Mouse (Mus musculus): ENCODE results near the gene Mss51.

Gene Mss51

DNA sequence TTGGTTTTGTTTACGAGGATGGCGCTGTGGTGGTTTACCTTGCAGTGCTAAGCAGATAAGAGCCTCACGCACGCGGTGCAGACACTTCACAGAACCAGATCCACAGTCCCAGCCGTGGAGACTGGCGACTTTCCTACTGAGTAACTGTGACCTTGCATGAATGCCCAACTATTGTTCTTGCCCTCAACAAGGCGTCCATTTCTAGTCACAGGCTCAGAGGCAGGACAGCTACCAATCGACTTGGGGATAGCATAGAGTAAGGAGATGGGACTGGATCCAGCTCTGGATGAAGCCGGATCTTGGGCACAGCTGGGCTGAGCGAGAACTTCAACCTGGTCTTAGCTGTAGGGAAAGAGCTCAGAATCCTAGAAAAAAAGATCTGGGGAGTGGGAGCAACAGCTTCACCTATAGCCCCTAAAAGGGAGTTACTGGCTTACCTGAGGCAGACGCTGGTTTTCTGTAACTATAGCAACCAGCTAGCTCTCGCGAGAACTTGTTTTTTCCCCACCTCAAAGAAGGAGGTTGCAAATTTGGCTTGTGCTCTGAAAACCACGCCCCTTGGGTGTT, 44.9 kb downstream of the Mss51 start, which contains the start of gene Cfap70:
Cfap70 (minus strand) TSS at position 462 of the 567 bp plus-strand sequence.
- CTCF ChIA-PET, result no interaction called here

DNA sequence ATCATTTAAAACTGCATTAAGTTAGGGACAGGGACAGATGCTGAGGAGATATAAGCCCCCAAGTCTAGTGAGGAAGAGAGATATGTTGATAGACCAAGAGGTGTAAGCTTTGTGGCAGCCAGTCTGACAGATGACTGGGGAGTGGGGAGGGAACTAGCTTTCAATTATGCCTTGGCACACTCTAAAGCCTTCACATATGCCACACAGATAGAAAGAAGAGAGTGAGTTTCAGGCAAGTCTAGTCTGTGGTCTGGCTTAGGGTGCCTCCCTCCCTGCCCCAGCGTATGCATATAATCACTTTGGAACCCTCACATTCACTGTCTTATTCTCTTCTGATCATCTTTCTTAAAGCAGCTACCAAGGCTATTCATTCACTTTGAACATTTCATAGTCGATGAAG, 45.4 kb downstream of the Mss51 start:
- CTCF ChIA-PET, result no interaction called here

DNA sequence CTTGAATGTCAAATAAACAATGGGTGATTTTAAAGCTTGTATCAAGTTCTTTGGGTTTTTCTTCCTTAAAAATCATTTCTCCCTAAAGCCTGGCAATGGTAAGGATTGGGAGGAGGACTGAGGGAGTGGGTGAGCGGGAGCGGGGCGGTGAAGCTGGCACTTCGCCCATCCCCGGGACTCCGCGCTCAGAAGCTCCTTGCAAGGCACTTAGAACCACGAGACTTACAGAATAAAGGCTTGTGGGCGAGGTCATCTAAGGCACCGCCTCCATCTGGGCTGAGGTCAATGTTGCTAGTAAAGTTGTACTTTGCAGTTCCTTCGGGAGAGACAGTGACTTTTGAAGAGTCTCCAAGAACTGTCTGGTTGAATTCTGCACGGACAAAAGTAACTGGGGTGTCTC, 49.5 kb downstream of the Mss51 start:
- CTCF ChIA-PET, result no interaction called here

DNA sequence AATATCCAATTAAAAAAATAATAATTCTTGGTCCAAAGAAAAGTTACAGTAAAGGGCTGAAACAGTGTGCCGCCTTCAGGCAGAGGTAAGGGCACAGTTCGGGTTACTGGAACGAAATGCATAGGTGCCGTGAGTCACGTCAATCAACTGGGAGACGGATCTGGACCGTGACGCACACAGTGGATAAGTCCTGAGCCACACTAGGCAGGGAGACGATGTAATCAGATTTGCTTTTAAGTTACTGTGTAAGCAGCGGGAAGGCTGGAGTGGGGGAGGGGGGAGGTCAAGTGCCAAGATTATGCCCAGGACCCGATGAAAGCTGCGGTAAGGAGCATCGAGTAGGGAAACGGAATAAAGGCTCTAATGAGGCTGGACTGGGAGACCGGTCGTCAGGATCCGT, 54.4 kb downstream of the Mss51 start:
- CTCF ChIA-PET, result no interaction called here

DNA sequence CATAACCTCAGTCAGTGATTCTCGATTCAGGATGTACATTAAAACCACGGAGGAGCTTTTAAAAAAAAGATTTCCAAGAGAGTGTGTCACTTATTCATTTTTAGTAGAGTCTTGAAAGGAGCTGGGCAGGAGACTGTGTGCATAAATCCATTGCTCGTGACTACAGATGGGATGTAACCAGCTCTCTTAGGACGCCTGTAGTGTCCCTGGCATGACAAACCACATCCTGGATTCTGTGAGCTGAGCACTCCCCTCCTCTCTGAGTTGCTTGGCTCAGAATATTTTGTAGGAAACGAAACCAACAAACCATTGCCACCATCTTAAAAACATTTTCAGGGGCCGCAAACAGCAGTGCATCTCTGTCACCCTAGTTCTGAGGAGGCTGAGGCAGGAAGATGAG, 59.7 kb downstream of the Mss51 start:
- CTCF ChIA-PET, result no interaction called here
